Comparison of ENCODE assay signal across 13 mouse cellular contexts in genomic region chr14:119902486-119902885, GRCm38 (mm10).
"Had no signal": no experiment of that assay in that cellular context is flagged by ENCODE, and none has a peak within 500 bp of the region (broad histone marks: within the 10 kb centered on the region; RNA-seq: fewer than 3 reads in every experiment).

No protein-coding gene starts in this region.

- DNase-seq: lung, adult 18-20 months; lung, embryonic 14.5 days; lung, postnatal 10 days; lung, postnatal 4 days; midbrain, embryonic 14.5 days; retina, postnatal 1 day; right cerebral cortex, adult 18-20 months; right cerebral cortex, postnatal 25 days; right cerebral cortex, postnatal 4 days; spleen, adult 18-20 months; thymus, adult 18-20 months; thymus, postnatal 14 days; thymus, postnatal 36 days had no signal
